ENCODE assay signal across 8 mouse cellular contexts in genomic region chr2:165492648-165493553, GRCm38 (mm10). TPM values are rescaled to one million over a fixed set of nuclear protein-coding genes. Genes with fewer than 3 reads are reported as not detected.
DNase-seq lines count a peak whose midpoint lies in the region; ATAC-seq and TF ChIP-seq lines count a peak whose summit lies in the region.

Gene Trp53rka (minus strand): TSS chr2:165493324.

- H3K4me2 ChIP-seq in embryonic facial prominence, embryonic 15.5 days (replicated peaks), result peak within 1 kb of the TSS; percentile 80
- peak within 1 kb of the TSS; percentile 67 for H3K4me2 ChIP-seq in limb, embryonic 14.5 days (replicated peaks; ENCODE audit: low read depth, low read length, severe bottlenecking)
- peak within 1 kb of the TSS; percentile 91 for H3K4me2 ChIP-seq in midbrain, embryonic 16.5 days (ENCODE audit: low read length)

- H3K36me3 ChIP-seq in embryonic facial prominence, embryonic 15.5 days, result peaks cover 29% of the 10 kb centered on the region
- no peaks in the 10 kb centered on the region for H3K36me3 ChIP-seq in heart, adult 2 months (ENCODE audit: control insufficient read depth, insufficient read depth, low read length)
- H3K36me3 ChIP-seq in kidney, adult 2 months (ENCODE audit: control insufficient read depth, insufficient read depth, low read length), result no peaks in the 10 kb centered on the region
- H3K36me3 ChIP-seq in limb, embryonic 14.5 days (ENCODE audit: control insufficient read depth, insufficient read depth, low read length), result peaks cover 25% of the 10 kb centered on the region
- peaks cover 17% of the 10 kb centered on the region for H3K36me3 ChIP-seq in midbrain, embryonic 16.5 days (ENCODE audit: control insufficient read depth, insufficient read depth, low read length)
- peaks cover 2% of the 10 kb centered on the region; the same call in 1 of the 2 replicates for H3K36me3 ChIP-seq in spleen, adult 2 months (ENCODE audit: control insufficient read depth, insufficient read depth, low read length)

- peak within 1 kb of the TSS; percentile 86 for H3K27ac ChIP-seq in embryonic facial prominence, embryonic 15.5 days (replicated peaks)
- H3K27ac ChIP-seq in heart, adult 2 months, result peak within 1 kb of the TSS; percentile 71
- H3K27ac ChIP-seq in kidney, adult 2 months (ENCODE audit: insufficient read depth, low read depth, low read length), result peak within 1 kb of the TSS; percentile 36
- H3K27ac ChIP-seq in limb, embryonic 14.5 days (replicated peaks; ENCODE audit: low read depth, low read length), result peak within 1 kb of the TSS; percentile 63; the same call in 1 of the 2 replicates
- H3K27ac ChIP-seq in midbrain, embryonic 16.5 days (ENCODE audit: low read length), result peak within 1 kb of the TSS; percentile 75
- H3K27ac ChIP-seq in spleen, adult 2 months (ENCODE audit: insufficient read depth, low read length), result peak within 1 kb of the TSS; percentile 34; the same call in 1 of the 2 replicates

- intact Hi-C loops in heart, adult 2 months (cut with DNase I), result loop anchor here (5.0 kb wide), 1 partner anchor 1304 kb away; no protein-coding TSS in a partner anchor

- no peaks in the 10 kb centered on the region for H3K79me2 ChIP-seq in heart, adult 2 months (replicated peaks; ENCODE audit: control insufficient read depth, insufficient read depth, low read length)

- TF ChIP-seq POLR2A in heart, adult 2 months (IDR thresholded peaks at IDR 0.05; ENCODE audit: insufficient read depth, low read depth, low read length), result peak; percentile 61; the same call in 1 of the 2 replicates
- TF ChIP-seq POLR2A in kidney, adult 2 months (IDR thresholded peaks at IDR 0.05; ENCODE audit: low read depth, low read length), result peak; percentile 59
- peak; percentile 57; the same call in 1 of the 2 replicates for TF ChIP-seq POLR2A in limb, embryonic 14.5 days (IDR thresholded peaks at IDR 0.05; ENCODE audit: borderline replicate concordance, extremely low read depth, insufficient read depth, insufficient read length)
- TF ChIP-seq POLR2A in spleen, adult 2 months (IDR thresholded peaks at IDR 0.05; ENCODE audit: low read depth, low read length), result peak; percentile 65

- H3K9ac ChIP-seq in embryonic facial prominence, embryonic 15.5 days, result peak within 1 kb of the TSS; percentile 74
- H3K9ac ChIP-seq in heart, adult 2 months (ENCODE audit: low read depth, low read length), result peak within 1 kb of the TSS; percentile 92
- H3K9ac ChIP-seq in limb, embryonic 14.5 days (ENCODE audit: low read depth, low read length, severe bottlenecking), result peak within 1 kb of the TSS; percentile 81
- peak within 1 kb of the TSS; percentile 83 for H3K9ac ChIP-seq in midbrain, embryonic 16.5 days (ENCODE audit: low read depth, low read length)

- peak; percentile 81; the same call in 1 of the 2 replicates for TF ChIP-seq EP300 in heart, adult 2 months (IDR thresholded peaks at IDR 0.05; ENCODE audit: insufficient read depth, low read depth, low read length)

- peaks cover 15% of the 10 kb centered on the region for H3K4me1 ChIP-seq in embryonic facial prominence, embryonic 15.5 days
- H3K4me1 ChIP-seq in heart, adult 2 months (ENCODE audit: control insufficient read depth, insufficient read depth, low read length), result 0 out of 2 replicates have a peak, but pooled peaks cover 1% of the 10 kb centered on the region
- peaks cover 6% of the 10 kb centered on the region; the same call in 1 of the 2 replicates for H3K4me1 ChIP-seq in kidney, adult 2 months (ENCODE audit: control insufficient read depth, insufficient read depth, low read length)
- peaks cover 6% of the 10 kb centered on the region; the same call in 1 of the 2 replicates for H3K4me1 ChIP-seq in limb, embryonic 14.5 days (ENCODE audit: control insufficient read depth, insufficient read depth, low read length)
- peaks cover 18% of the 10 kb centered on the region for H3K4me1 ChIP-seq in midbrain, embryonic 16.5 days (ENCODE audit: control insufficient read depth, insufficient read depth, low read length)
- H3K4me1 ChIP-seq in spleen, adult 2 months (ENCODE audit: control insufficient read depth, insufficient read depth, insufficient read length), result peaks cover 7% of the 10 kb centered on the region; the same call in 1 of the 2 replicates

- under 1% methylated on average over 84 of the region's 84 CpGs for WGBS in embryonic facial prominence, embryonic 15.5 days
- under 1% methylated on average over 83 of the region's 84 CpGs for WGBS in heart, adult 2 months
- under 1% methylated on average over 83 of the region's 84 CpGs for WGBS in kidney, adult 2 months
- WGBS in limb, embryonic 14.5 days, result 1% methylated on average over 56 of the region's 84 CpGs
- under 1% methylated on average over 61 of the region's 84 CpGs for WGBS in midbrain, embryonic 16.5 days
- WGBS in spleen, adult 2 months, result under 1% methylated on average over 79 of the region's 84 CpGs

- no peaks in the 10 kb centered on the region for H3K9me3 ChIP-seq in embryonic facial prominence, embryonic 15.5 days (replicated peaks)
- H3K9me3 ChIP-seq in limb, embryonic 14.5 days (ENCODE audit: control insufficient read depth, low read length), result no peaks in the 10 kb centered on the region
- no peaks in the 10 kb centered on the region for H3K9me3 ChIP-seq in midbrain, embryonic 16.5 days (replicated peaks; ENCODE audit: control insufficient read depth, low read length, poor library complexity, severe bottlenecking)

- TF ChIP-seq CTCF in heart, adult 2 months (IDR thresholded peaks at IDR 0.05), result no peak
- TF ChIP-seq CTCF in kidney, adult 2 months (conservative IDR thresholded peaks at IDR 0.05; ENCODE audit: insufficient read depth, insufficient read length, low read depth, low read length), result no peak
- no peak for TF ChIP-seq CTCF in spleen, adult 2 months (IDR thresholded peaks at IDR 0.05; ENCODE audit: extremely low read depth, insufficient read depth, insufficient read length, insufficient replicate concordance)

- H3K4me3 ChIP-seq in embryonic facial prominence, embryonic 15.5 days (replicated peaks), result peak within 1 kb of the TSS; percentile 73
- H3K4me3 ChIP-seq in heart, adult 2 months, result peak within 1 kb of the TSS; percentile 67
- H3K4me3 ChIP-seq in kidney, adult 2 months (ENCODE audit: insufficient read depth, low read depth, low read length), result peak within 1 kb of the TSS; percentile 80
- peak within 1 kb of the TSS; percentile 71 for H3K4me3 ChIP-seq in limb, embryonic 14.5 days (replicated peaks; ENCODE audit: low read length)
- H3K4me3 ChIP-seq in midbrain, embryonic 16.5 days (ENCODE audit: low read depth, low read length), result peak within 1 kb of the TSS; percentile 77
- peak within 1 kb of the TSS; percentile 68 for H3K4me3 ChIP-seq in spleen, adult 2 months (ENCODE audit: extremely low read depth, insufficient read depth, insufficient read length)

- H3K27me3 ChIP-seq in embryonic facial prominence, embryonic 15.5 days, result no peaks in the 10 kb centered on the region
- no peaks in the 10 kb centered on the region for H3K27me3 ChIP-seq in heart, adult 2 months (ENCODE audit: control insufficient read depth, insufficient read depth, low read length)
- no peaks in the 10 kb centered on the region for H3K27me3 ChIP-seq in kidney, adult 2 months (replicated peaks; ENCODE audit: control insufficient read depth, insufficient read depth, low read length)
- H3K27me3 ChIP-seq in limb, embryonic 14.5 days (ENCODE audit: control insufficient read depth, insufficient read depth, low read length), result no peaks in the 10 kb centered on the region
- no peaks in the 10 kb centered on the region for H3K27me3 ChIP-seq in midbrain, embryonic 16.5 days (ENCODE audit: control insufficient read depth, insufficient read depth, low read depth, low read length)
- no peaks in the 10 kb centered on the region for H3K27me3 ChIP-seq in spleen, adult 2 months (ENCODE audit: control insufficient read depth, insufficient read depth, low read length)

- ATAC-seq in embryonic facial prominence, embryonic 15.5 days (ENCODE audit: insufficient number of reproducible peaks, low FRiP score, low TSS enrichment, low read depth), result peak; percentile 88
- ATAC-seq in limb, embryonic 14.5 days (ENCODE audit: low FRiP score, low read depth), result peak; percentile 93
- ATAC-seq in midbrain, embryonic 16.5 days, result peak; percentile 90

- peak; percentile 89 for DNase-seq in A20 (ENCODE audit: low read depth, low spot score)
- DNase-seq in adrenal gland, postnatal 4 days (ENCODE audit: low spot score in 2 of 2), result peak; percentile 55 to 58
- peak; percentile 89 to 90 for DNase-seq in heart, adult 2 months
- peak; percentile 90 for DNase-seq in kidney, adult 2 months
- DNase-seq in limb, embryonic 14.5 days (ENCODE audit: low spot score), result peak; percentile 76
- DNase-seq in spleen, adult 2 months (ENCODE audit: low read depth in 1 of 2, low spot score in 2 of 2), result peak; percentile 58 to 75

RNA-seq across cellular contexts. Expression of gene Trp53rka, which starts in this region (rescaled TPM):
- 10 to 100 TPM; 18.1 to 19.1 TPM for total RNA-seq in adrenal gland, postnatal 4 days (2021)
- polyA plus RNA-seq in embryonic facial prominence, embryonic 15.5 days (2015; fragmentation: Nextera tagmentation; extraction: Ambion mirVana), result 41.8 and 43.4 TPM in 2 replicates
- total RNA-seq in heart, adult 2 months (2021), result 1 to 10 TPM; 8.8 to 9.2 TPM
- 10.9 and 14.4 TPM in 2 replicates for polyA plus RNA-seq in heart, adult 2 months (2012; rRNA removed)
- 15.5 and 16.3 TPM in 2 replicates for polyA plus RNA-seq in kidney, adult 2 months (2012; rRNA removed)
- 36.3 and 37.9 TPM in 2 replicates for polyA plus RNA-seq in limb, embryonic 14.5 days (2012; rRNA removed)
- polyA plus RNA-seq in limb, embryonic 14.5 days (2014; fragmentation: Nextera tagmentation; extraction: Ambion mirVana), result 39.4 and 44.4 TPM in 2 replicates
- polyA plus RNA-seq in midbrain, embryonic 16.5 days (2015; fragmentation: Nextera tagmentation; extraction: Ambion mirVana), result 39.4 and 41.7 TPM in 2 replicates
- 15.6 and 26.4 TPM in 2 replicates for polyA plus RNA-seq in spleen, adult 2 months (2012; rRNA removed)

Comparison
In these comparisons a context has a peak if more than half of its experiments do, and no peak if none do; other contexts are left out.
1. Peak in every context shown above with its lines: DNase-seq, ATAC-seq, H3K4me3 ChIP-seq and H3K27ac ChIP-seq.
2. H3K27ac ChIP-seq: peak in every context shown above with its lines; median percentile 86 in embryonic facial prominence, embryonic 15.5 days; 75 in midbrain, embryonic 16.5 days; 71 in heart, adult 2 months; 63 in limb, embryonic 14.5 days; 36 in kidney, adult 2 months; 34 in spleen, adult 2 months.